Mouse (Mus musculus): ENCODE data around the gene Msi2. TPM values are rescaled to one million over a fixed set of nuclear protein-coding genes. Genes with fewer than 3 reads are reported as not detected.

The Msi2 gene
- total RNA-seq, 2 experiments from 2014 or later, result 75.5 to 87.5 TPM

- intact Hi-C loops (cut with DNase I), result no loop called here
- DNase-seq (ENCODE audit: extremely low spot score in 1 of 2, low spot score in 2 of 2), result no peak
Observed at GRCm38 (mm10) chr11:88314471-88314870, 403.8 kb downstream of the Msi2 start.

DNA sequence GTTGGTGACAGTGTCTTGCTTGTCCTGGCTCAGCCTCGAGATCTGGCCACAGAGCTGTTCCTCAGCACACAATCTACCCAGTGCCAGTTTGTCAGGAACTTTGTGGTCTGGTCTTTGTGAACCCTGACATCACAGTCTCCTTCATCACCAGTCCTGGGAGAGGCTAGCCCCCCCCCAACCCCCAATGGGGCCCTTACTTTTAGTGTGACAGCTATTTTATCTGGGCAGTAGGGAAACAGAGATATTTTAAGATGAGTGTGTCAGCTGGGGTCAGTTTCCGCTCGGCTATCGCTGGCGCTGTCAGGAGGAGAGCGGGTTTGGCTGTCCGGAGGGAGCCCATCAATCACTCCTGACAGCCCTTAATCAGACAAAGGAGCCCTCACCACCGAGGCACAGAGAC is 404.8 kb downstream of the Msi2 start:
- no peak for DNase-seq (ENCODE audit: extremely low spot score in 1 of 2, low spot score in 2 of 2)
- intact Hi-C loops (cut with DNase I), result no loop called here

GRCm38 (mm10) chr11:88311606-88312005 is 406.7 kb downstream of the Msi2 start:
- DNase-seq (ENCODE audit: extremely low spot score in 1 of 2, low spot score in 2 of 2), result no peak
- intact Hi-C loops (cut with DNase I), result no loop called here

DNA sequence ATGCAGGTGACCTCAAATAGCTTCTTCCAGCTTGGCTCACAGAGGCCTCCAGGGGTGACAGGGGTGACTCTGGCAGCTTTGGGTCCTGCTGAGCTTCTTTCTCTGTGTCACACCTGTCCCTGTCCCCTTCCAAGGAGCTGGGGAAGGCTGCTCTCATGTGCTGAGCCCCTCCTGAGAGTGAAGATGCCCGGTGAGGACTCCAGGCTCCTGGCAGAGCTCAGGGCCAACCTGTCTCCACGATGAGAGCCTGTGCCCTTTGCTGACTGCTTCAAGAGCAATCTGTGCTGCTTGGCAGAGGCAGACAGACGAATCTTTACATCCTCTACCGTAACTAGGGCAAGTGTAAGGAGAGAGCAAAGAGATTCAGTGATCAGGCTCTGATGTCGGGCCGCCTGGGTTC is 407.5 kb downstream of the Msi2 start:
- intact Hi-C loops (cut with DNase I), result no loop called here
- no peak for DNase-seq (ENCODE audit: extremely low spot score in 1 of 2, low spot score in 2 of 2)

GRCm38 (mm10) chr11:88309059-88309700 is 409.1 kb downstream of the Msi2 start:
- intact Hi-C loops (cut with DNase I), result no loop called here
- DNase-seq (ENCODE audit: extremely low spot score in 1 of 2, low spot score in 2 of 2), result no peak

DNA sequence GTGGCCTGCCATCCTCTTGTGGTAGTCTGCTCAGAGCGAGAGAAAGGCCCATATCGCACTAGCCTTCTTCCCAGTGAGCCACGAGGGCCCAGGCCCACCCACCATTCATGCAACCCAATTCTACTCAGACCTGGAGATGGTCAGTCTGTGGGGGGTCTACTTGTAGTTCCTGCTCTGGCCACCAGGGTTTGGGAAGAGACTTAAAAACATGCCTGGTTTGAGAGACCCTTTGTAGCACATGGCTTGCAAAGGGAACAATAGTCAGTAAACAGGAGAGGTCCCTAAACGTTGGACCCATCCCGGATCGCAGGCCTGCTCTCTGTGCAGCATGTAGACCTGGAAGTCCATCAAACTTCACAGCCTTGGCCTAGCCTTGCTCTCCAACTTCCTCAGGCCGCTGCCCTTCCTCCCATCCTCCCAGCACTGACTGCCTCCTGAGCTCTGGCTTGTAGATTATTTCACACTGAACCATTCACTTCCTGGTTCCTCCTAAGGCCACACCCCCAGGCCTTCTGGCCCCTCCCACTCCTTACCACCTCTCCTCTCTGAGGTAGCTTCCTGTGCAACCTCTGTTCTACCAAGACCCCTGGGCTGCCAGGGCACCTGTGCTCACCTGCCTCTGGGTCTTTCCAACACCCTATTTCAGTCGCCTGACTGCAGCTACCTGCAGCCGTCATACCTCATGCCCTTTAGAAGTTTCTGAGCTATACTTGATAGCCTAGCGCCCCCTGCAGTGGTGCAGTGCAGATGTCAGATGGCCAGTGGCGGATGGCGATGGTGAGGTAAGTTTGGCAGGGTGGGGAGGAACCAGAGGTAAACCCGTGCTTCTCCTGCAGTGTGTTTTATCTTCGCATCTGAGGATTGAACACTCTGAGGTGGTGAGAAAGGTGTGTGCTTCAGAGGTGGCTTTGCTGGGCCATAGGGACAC is 410.4 kb downstream of the Msi2 start:
- intact Hi-C loops (cut with DNase I), result no loop called here
- no peak for DNase-seq (ENCODE audit: extremely low spot score in 1 of 2, low spot score in 2 of 2)

GRCm38 (mm10) chr11:88305759-88306158 is 412.6 kb downstream of the Msi2 start:
- intact Hi-C loops (cut with DNase I), result no loop called here
- DNase-seq (ENCODE audit: extremely low spot score in 1 of 2, low spot score in 2 of 2), result no peak

- intact Hi-C loops (cut with DNase I), result no loop called here
- DNase-seq (ENCODE audit: extremely low spot score in 1 of 2, low spot score in 2 of 2), result peak in 1 of 2 experiments; percentile 45
Observed at GRCm38 (mm10) chr11:88301619-88302018, 416.7 kb downstream of the Msi2 start.

- intact Hi-C loops (cut with DNase I), result loop anchor here (10.0 kb wide), 1 partner anchor 95 kb away; no protein-coding TSS in a partner anchor
- no peak for DNase-seq (ENCODE audit: extremely low spot score in 1 of 2, low spot score in 2 of 2)
Observed at GRCm38 (mm10) chr11:88299345-88299744, 419.0 kb downstream of the Msi2 start.

DNA sequence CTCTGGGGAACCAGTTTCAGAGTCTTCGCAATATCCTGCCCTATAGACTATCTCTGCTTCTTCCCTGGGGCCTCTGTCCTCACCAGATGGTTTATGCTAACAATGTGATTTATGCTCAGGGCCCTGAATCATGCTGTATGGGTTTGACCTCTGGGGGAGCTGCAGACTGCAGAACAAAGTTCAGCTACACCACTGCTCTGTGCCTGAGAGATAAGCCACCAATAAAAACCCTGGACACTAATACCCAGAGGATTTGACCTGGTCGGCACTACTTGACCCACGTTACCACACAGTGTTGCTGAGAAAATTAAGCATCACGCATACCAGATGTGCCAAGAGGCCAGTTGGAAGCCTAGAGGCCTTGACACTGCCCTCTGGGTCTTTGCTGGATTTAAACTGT is 420.8 kb downstream of the Msi2 start:
- DNase-seq (ENCODE audit: extremely low spot score in 1 of 2, low spot score in 2 of 2), result no peak
- intact Hi-C loops (cut with DNase I), result loop anchor here (10.0 kb wide), 1 partner anchor 97 kb away; no protein-coding TSS in a partner anchor

DNA sequence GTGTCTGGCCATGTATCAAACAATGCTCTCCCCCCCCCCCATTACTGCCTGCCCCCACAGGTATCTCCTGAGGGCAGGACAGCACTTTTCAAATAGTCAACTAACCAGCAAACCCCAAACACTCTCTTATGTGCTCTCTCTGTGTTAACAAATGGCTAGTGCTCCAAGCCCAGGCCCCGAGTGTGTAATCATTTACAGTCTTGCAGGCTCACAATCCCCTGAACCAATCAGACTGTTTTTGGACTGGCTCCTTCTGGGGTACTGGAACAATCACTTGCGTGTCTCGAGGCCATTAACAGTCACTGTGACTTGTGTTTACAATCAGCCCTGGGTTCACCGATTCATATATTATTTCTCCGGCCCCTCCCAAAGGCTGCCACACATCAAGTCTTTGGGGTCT is 423.0 kb downstream of the Msi2 start:
- intact Hi-C loops (cut with DNase I), result loop anchor here (10.0 kb wide), 1 partner anchor 100 kb away; no protein-coding TSS in a partner anchor

GRCm38 (mm10) chr11:88294394-88294710 is 424.0 kb downstream of the Msi2 start:
- intact Hi-C loops (cut with DNase I), result loop anchor here (10.0 kb wide), 1 partner anchor 100 kb away; no protein-coding TSS in a partner anchor
- no peak for DNase-seq (ENCODE audit: extremely low spot score in 1 of 2, low spot score in 2 of 2)

More for the DNA sequence above, 423.0 kb downstream of the Msi2 start:
- DNase-seq (ENCODE audit: extremely low spot score in 1 of 2, low spot score in 2 of 2), result no peak

DNA sequence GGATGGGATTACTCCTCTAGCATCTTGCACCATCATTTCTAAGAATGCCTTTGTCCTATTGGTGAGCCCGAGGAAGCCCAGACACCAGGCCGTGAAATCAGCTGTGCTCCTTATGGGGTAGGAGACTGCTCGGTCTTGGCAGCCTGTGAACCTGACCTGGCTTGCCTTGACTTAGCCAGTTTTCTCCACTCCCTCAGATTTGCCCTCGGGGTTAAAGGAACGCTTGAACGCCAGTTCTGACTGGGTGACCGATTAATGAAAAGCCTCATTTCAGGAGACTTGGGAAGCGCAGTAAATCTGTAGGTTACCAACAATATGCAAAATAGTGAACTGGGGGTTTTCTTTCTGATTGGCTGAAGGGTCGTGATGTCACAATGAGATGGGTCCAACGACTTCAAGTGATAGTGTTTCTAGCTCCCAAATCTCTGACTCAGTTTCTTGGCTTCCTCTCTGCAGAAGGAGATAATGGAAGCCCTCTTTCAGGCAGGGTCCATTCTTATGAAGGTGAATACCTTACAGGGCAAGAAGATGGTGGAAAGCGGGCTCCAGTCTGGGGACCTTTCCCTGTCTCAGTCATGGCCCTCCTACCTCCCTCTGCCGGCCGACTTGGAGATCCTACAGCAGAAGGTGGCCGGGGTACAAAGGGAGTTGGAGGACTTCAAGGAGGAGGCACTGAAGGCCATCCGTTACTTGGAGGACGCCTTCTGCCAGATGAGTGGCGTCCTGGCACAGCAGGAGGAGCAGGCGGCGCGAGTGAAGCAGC is 424.5 kb downstream of the Msi2 start, which contains the start of gene Ccdc182:
Gene Ccdc182, plus strand, starts transcription at position 428 of the 763 bp plus-strand sequence.
- intact Hi-C loops (cut with DNase I), result loop anchor here (10.0 kb wide), 1 partner anchor 101 kb away; no protein-coding TSS in a partner anchor
- no peak for DNase-seq (ENCODE audit: extremely low spot score in 1 of 2, low spot score in 2 of 2)

- DNase-seq (ENCODE audit: extremely low spot score in 1 of 2, low spot score in 2 of 2), result peak in 1 of 2 experiments; percentile 38
- intact Hi-C loops (cut with DNase I), result loop anchor here (10.0 kb wide), 1 partner anchor 103 kb away; no protein-coding TSS in a partner anchor
Observed at GRCm38 (mm10) chr11:88291688-88292087, 426.6 kb downstream of the Msi2 start.

DNA sequence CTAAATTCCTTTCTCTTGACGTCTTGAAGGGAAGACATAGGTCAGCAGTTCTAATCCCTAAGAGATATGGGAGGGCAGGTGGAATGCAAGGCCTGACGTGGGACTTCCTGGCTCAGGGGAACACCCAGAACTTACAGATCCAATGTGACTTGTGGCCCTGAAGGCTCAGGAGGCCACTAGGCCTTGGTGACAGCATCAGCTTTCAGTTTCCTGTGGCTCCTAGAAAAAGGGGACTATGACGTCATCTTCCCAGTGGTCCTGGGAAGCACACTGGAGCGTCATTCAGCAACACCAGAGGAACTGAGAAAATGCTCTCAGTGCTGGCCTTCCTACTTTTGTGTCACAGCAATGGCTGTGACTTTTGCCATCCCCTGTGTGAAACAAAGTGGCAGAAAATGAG is 427.1 kb downstream of the Msi2 start:
- intact Hi-C loops (cut with DNase I), result loop anchor here (10.0 kb wide), 1 partner anchor 104 kb away; no protein-coding TSS in a partner anchor
- DNase-seq (ENCODE audit: extremely low spot score in 1 of 2, low spot score in 2 of 2), result no peak
